Mouse (Mus musculus) monocyte, adult 5-6 weeks (primary cell): ENCODE results near the gene Cwc22. TPM values are rescaled to one million over a fixed set of nuclear protein-coding genes. Genes with fewer than 3 reads are reported as not detected.

Source experiments
- ATAC-seq: fragments of 153-309, 156-312 bp; replicated peaks from 2 replicates; pipeline ENCODE4 v1.8.0; 2017; ENCODE audit warnings: mild to moderate bottlenecking; ENCODE audit not compliant: low TSS enrichment, insufficient number of reproducible peaks, severe bottlenecking, poor library complexity, low FRiP score
- total RNA-seq: library from RNA; stranded (forward); fragments of 200-1000, 200-491, 200-594 nt; gene quantifications from 3 replicates; pipeline ENCODE4 v1.2.3, GENCODE M21; 2017

Cwc22 gene
- total RNA-seq, 1 experiment from 2014 or later, result 89.6 TPM

- ATAC-seq, result no peak
Measured at GRCm38 (mm10) chr2:77839587-77839986, 106.6 kb downstream of the Cwc22 start.

- ATAC-seq, result no peak
Measured at GRCm38 (mm10) chr2:77838688-77839087, 107.5 kb downstream of the Cwc22 start.

GRCm38 (mm10) chr2:77835781-77836180, 110.4 kb downstream of the Cwc22 start:
- no peak for ATAC-seq

Other genes starting within 250 kb of the Cwc22 start
- gene Zfp385b, start 126.7 kb downstream of the Cwc22 start, total RNA-seq, result not detected in 3 replicates